Mouse (Mus musculus) forebrain, embryonic 12.5 days (tissue): Measurements from ENCODE around the gene Crocc. TPM values are rescaled to one million over a fixed set of nuclear protein-coding genes. Genes with fewer than 3 reads are reported as not detected.

Source experiments
- ATAC-seq: fragments of 200-750 bp; cut with Nextera tagmentation; 2 replicates; pipeline ENCODE4 v1.8.0; 2017; ENCODE audit warnings: moderate TSS enrichment; ENCODE audit not compliant: low FRiP score
- H3K27ac ChIP-seq: fragments of 300-500 bp; sonication (generic); 2 replicates; pipeline ENCODE4 v1.5.1; 2016; ENCODE audit warnings: mild to moderate bottlenecking
- H3K27me3 ChIP-seq: fragments of 300-500 bp; sonication (generic); 2 replicates; pipeline ENCODE4 v1.6.1; 2016; ENCODE audit warnings: mild to moderate bottlenecking
- H3K36me3 ChIP-seq: fragments of 300-500 bp; sonication (generic); replicated peaks from 2 replicates; pipeline ENCODE4 v1.6.1; 2016; ENCODE audit warnings: mild to moderate bottlenecking
- H3K4me1 ChIP-seq: fragments of 300-500 bp; sonication (generic); 2 replicates; pipeline ENCODE4 v1.6.1; 2016
- H3K4me2 ChIP-seq: fragments of 300-500 bp; sonication (generic); 2 replicates; pipeline ENCODE4 v1.6.1; 2016; ENCODE audit warnings: mild to moderate bottlenecking, moderate library complexity
- H3K4me3 ChIP-seq: fragments of 300-500 bp; sonication (generic); replicated peaks from 2 replicates; pipeline ENCODE4 v1.5.1; 2016; ENCODE audit warnings: mild to moderate bottlenecking
- H3K9ac ChIP-seq: fragments of 300-500 bp; sonication (generic); 2 replicates; pipeline ENCODE4 v1.6.1; 2016; ENCODE audit warnings: mild to moderate bottlenecking
- H3K9me3 ChIP-seq: fragments of 300-500 bp; sonication (generic); 2 replicates; pipeline ENCODE4 v1.6.1; 2016
- WGBS: fragments of 180-500 bp; shearing (Covaris S2); methylation state at CpG from one replicate; pipeline ENCODE4 v1.1.7; 2016; 5-methylcytosine and 5-hydroxymethylcytosine counted together
- polyA plus RNA-seq: library from polyadenylated mRNA; unstranded; fragments of >200 nt; fragmentation: Nextera tagmentation; extraction: Ambion mirVana; gene quantifications from 2 replicates; pipeline ENCODE4 v1.2.1, GENCODE M21; 2016

Gene Crocc
- polyA plus RNA-seq, 1 experiment from 2014 or later: 17.4 TPM

- H3K27ac ChIP-seq: no peak overlapping the region
- 71% methylated on average over 18 of the region's 18 CpGs for WGBS
- peak; percentile 42; the same call in 1 of the 2 replicates for ATAC-seq
- peak overlapping the region; percentile 96 for H3K4me3 ChIP-seq
- no peaks in the 10 kb centered on the region for H3K9me3 ChIP-seq
- no peak overlapping the region for H3K4me2 ChIP-seq
- H3K9ac ChIP-seq: no peak overlapping the region
- H3K4me1 ChIP-seq: peaks cover 16% of the 10 kb centered on the region
- H3K36me3 ChIP-seq: peaks cover 14% of the 10 kb centered on the region; the same call in 1 of the 2 replicates
- no peaks in the 10 kb centered on the region for H3K27me3 ChIP-seq
Measured at GRCm38 (mm10) chr4:141078510-141079137, 18.3 kb upstream of the Crocc start.

- peaks cover 16% of the 10 kb centered on the region for H3K4me1 ChIP-seq
- H3K27ac ChIP-seq: peak within 1 kb of the TSS; percentile 70; the same call in 1 of the 2 replicates
- peak within 1 kb of the TSS; percentile 99 for H3K4me2 ChIP-seq
- ATAC-seq: peak; percentile 94
- H3K9me3 ChIP-seq: no peaks in the 10 kb centered on the region
- H3K36me3 ChIP-seq: peaks cover 21% of the 10 kb centered on the region
- H3K27me3 ChIP-seq: no peaks in the 10 kb centered on the region
- 1% methylated on average over 67 of the region's 67 CpGs for WGBS
- peak within 1 kb of the TSS; percentile 96 for H3K4me3 ChIP-seq
- peak within 1 kb of the TSS; percentile 93 for H3K9ac ChIP-seq
Measured at GRCm38 (mm10) chr4:141077681-141078509, 17.5 kb upstream of the Crocc start, which contains the start of gene Necap2. Gene Necap2 (minus strand): TSS chr4:141078357.

GRCm38 (mm10) chr4:141076761-141077506 lies 16.6 kb upstream of the Crocc start:
- no peaks in the 10 kb centered on the region for H3K27me3 ChIP-seq
- peak overlapping the region; percentile 93 for H3K9ac ChIP-seq
- 85% methylated on average over 17 of the region's 17 CpGs for WGBS
- H3K36me3 ChIP-seq: peaks cover 31% of the 10 kb centered on the region
- no peak for ATAC-seq
- no peak overlapping the region for H3K27ac ChIP-seq
- peak overlapping the region; percentile 99 for H3K4me2 ChIP-seq
- no peaks in the 10 kb centered on the region for H3K9me3 ChIP-seq
- peaks cover 16% of the 10 kb centered on the region for H3K4me1 ChIP-seq
- H3K4me3 ChIP-seq: peak overlapping the region; percentile 96

GRCm38 (mm10) chr4:141074109-141074508 lies 13.8 kb upstream of the Crocc start:
- Histone ChIP-seq H3K9ac (no peak overlapping the region), H3K4me2 (no peak overlapping the region), H3K27ac (no peak overlapping the region), H3K4me1 (peaks cover 16% of the 10 kb centered on the region), H3K4me3 (no peak overlapping the region), H3K36me3 (peaks cover 57% of the 10 kb centered on the region), H3K9me3 (no peaks in the 10 kb centered on the region), H3K27me3 (no peaks in the 10 kb centered on the region)
- WGBS: 91% methylated on average over 4 of the region's 4 CpGs
- no peak for ATAC-seq

DNA sequence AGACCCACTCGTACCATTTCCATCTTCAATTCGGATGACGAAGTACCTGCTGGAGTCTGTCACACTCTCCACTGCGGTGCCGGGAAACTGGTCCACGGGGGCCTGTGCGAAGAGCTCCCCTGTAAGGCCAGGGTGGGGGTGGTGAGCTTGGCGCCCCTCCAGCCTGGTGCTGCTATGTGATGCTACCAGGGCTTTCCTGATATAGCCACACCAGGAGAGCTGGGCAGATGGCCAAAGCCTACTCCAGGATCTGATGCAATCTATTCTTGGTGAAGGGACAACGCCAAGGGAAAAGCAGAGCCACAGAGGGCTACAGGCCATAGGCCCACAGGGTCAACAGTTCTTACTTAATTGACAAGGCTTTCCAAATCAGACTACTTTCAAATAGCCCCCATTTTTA lies 13.3 kb upstream of the Crocc start:
- H3K4me2 ChIP-seq: no peak overlapping the region
- H3K9me3 ChIP-seq: no peaks in the 10 kb centered on the region
- no peak overlapping the region for H3K4me3 ChIP-seq
- ATAC-seq: no peak
- 95% methylated on average over 9 of the region's 9 CpGs for WGBS
- peaks cover 61% of the 10 kb centered on the region for H3K36me3 ChIP-seq
- no peaks in the 10 kb centered on the region for H3K27me3 ChIP-seq
- H3K27ac ChIP-seq: no peak overlapping the region
- H3K9ac ChIP-seq: no peak overlapping the region
- H3K4me1 ChIP-seq: peaks cover 16% of the 10 kb centered on the region

DNA sequence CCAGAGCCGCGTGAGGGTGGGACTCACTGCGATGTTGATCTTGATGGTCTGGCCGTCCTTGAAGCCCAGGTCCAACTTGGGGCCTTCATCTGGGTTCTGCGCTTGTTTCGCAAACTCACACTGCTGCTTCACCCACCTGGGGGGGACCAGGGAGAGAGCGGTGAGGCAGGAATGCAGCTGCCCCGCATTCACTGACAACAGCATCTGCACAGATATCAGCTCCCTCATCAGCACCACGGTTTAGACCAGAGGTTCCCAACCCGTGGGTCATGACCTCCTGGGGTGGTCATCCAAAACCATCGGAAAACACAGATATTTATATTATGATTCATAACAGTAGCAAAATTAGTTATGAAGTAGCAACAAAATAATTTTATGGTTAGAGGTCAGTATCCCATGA lies 12.2 kb upstream of the Crocc start:
- H3K36me3 ChIP-seq: peaks cover 73% of the 10 kb centered on the region
- H3K9me3 ChIP-seq: no peaks in the 10 kb centered on the region
- H3K4me1 ChIP-seq: peaks cover 14% of the 10 kb centered on the region
- H3K27ac ChIP-seq: no peak overlapping the region
- H3K4me2 ChIP-seq: no peak overlapping the region
- WGBS: 94% methylated on average over 11 of the region's 11 CpGs
- H3K27me3 ChIP-seq: no peaks in the 10 kb centered on the region
- no peak overlapping the region for H3K9ac ChIP-seq
- ATAC-seq: no peak
- no peak overlapping the region for H3K4me3 ChIP-seq

- ATAC-seq: no peak
- 67% methylated on average over 4 of the region's 4 CpGs for WGBS
- peaks cover 87% of the 10 kb centered on the region for H3K36me3 ChIP-seq
Measured at GRCm38 (mm10) chr4:141069731-141070130, 9.4 kb upstream of the Crocc start.

DNA sequence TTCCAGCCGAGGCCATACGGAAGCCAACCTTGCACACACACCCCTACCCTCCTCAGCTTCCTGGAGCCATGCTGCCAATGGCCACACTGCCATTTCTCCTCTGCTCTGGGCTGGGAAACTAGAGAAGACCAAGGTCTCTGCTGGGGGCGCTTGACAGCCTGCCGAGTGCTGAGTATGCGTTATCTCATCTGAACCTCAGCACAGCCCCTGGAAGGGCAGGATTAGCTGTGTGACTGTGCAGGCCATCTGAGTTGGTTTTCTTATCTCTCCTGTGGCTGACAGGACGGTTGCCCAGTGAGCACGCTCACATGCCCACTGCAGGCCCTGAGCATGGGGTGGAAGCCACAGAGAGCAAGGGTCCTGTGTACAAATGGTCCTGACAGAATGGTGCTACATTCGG lies 8.3 kb upstream of the Crocc start:
- peaks cover 79% of the 10 kb centered on the region for H3K36me3 ChIP-seq
- no peak for ATAC-seq
- WGBS: 92% methylated on average over 8 of the region's 8 CpGs
- H3K27me3 ChIP-seq: no peaks in the 10 kb centered on the region
- H3K9me3 ChIP-seq: no peaks in the 10 kb centered on the region
- no peak overlapping the region for H3K4me2 ChIP-seq
- H3K9ac ChIP-seq: no peak overlapping the region
- H3K27ac ChIP-seq: no peak overlapping the region
- H3K4me3 ChIP-seq: no peak overlapping the region
- H3K4me1 ChIP-seq: no peaks in the 10 kb centered on the region

More at GRCm38 (mm10) chr4:141069731-141070130, 9.4 kb upstream of the Crocc start:
- H3K4me3 ChIP-seq: no peak overlapping the region
- no peak overlapping the region for H3K9ac ChIP-seq
- H3K27me3 ChIP-seq: no peaks in the 10 kb centered on the region
- H3K9me3 ChIP-seq: no peaks in the 10 kb centered on the region
- H3K4me2 ChIP-seq: no peak overlapping the region
- no peak overlapping the region for H3K27ac ChIP-seq
- H3K4me1 ChIP-seq: no peaks in the 10 kb centered on the region

DNA sequence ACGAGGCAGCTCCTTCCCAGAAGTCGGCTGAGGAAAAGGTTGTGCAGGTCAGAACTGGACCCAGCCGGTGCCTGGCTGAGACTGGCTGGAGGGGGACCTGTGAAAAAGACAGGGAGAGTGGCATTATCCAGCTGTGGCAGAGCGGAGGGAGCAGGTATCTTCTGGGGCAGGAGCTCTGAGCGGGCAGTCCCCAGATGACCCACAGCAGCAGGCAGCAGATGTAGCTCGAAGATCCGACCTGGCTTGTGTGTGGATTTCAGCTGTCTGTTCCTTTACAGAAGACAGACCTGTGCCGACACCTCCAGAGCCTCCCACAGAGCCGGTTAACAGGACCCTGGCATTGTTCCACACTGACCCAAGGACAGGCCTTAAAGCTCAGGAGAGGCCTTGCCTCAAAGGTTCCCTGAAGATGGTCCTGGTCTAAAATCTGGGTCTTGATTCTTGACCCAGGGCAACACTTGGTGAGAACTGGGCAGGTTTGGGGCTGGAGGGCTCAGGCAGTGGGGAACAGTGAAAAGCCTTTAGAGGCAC lies 7.2 kb upstream of the Crocc start:
- H3K27me3 ChIP-seq: no peaks in the 10 kb centered on the region
- H3K9me3 ChIP-seq: no peaks in the 10 kb centered on the region
- 0 out of 2 replicates have a peak overlapping the region, but pooled peaks have one; percentile 33 for H3K9ac ChIP-seq
- no peaks in the 10 kb centered on the region for H3K4me1 ChIP-seq
- WGBS: 91% methylated on average over 9 of the region's 9 CpGs
- H3K4me2 ChIP-seq: no peak overlapping the region
- ATAC-seq: no peak
- H3K36me3 ChIP-seq: peaks cover 68% of the 10 kb centered on the region
- H3K27ac ChIP-seq: no peak overlapping the region
- H3K4me3 ChIP-seq: no peak overlapping the region

GRCm38 (mm10) chr4:141066709-141067515 lies 6.6 kb upstream of the Crocc start:
- WGBS: 87% methylated on average over 12 of the region's 12 CpGs
- no peak overlapping the region for H3K4me3 ChIP-seq
- H3K9me3 ChIP-seq: no peaks in the 10 kb centered on the region
- 0 out of 2 replicates have a peak overlapping the region, but pooled peaks have one; percentile 33 for H3K9ac ChIP-seq
- no peak overlapping the region for H3K4me2 ChIP-seq
- H3K27me3 ChIP-seq: no peaks in the 10 kb centered on the region
- H3K36me3 ChIP-seq: peaks cover 61% of the 10 kb centered on the region
- no peak for ATAC-seq
- H3K27ac ChIP-seq: no peak overlapping the region
- no peaks in the 10 kb centered on the region for H3K4me1 ChIP-seq

DNA sequence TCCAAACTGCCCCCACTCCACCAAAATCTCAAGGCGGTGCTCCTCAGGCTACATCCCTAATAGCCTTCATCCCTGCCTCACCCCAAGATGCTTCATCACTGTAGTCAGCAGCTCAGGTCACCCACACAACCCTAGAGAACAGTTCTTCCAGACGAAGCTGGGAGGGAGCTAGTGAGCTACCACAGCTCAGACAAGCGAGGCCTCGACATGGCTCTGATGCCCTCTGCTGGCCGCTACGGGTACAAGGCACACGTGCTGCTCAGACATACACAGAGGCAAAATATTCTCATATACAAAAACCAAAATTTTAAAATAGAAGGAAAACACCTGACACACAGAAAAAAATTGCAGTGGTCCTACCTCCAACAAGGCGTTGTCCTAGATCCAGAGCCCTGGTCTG lies 4.8 kb upstream of the Crocc start:
- 4% methylated on average over 8 of the region's 8 CpGs for WGBS
- Histone ChIP-seq H3K4me1 (peaks cover 8% of the 10 kb centered on the region), H3K27me3 (no peaks in the 10 kb centered on the region), H3K36me3 (peaks cover 45% of the 10 kb centered on the region), H3K4me3 (no peak overlapping the region), H3K9ac (no peak overlapping the region), H3K27ac (no peak overlapping the region), H3K4me2 (no peak overlapping the region), H3K9me3 (no peaks in the 10 kb centered on the region)
- peak; percentile 18; the same call in 1 of the 2 replicates for ATAC-seq
